Mouse (Mus musculus): ENCODE results near the gene Ip6k3. TPM values are rescaled to one million over a fixed set of nuclear protein-coding genes. Genes with fewer than 3 reads are reported as not detected.

The Ip6k3 gene
- polyA plus RNA-seq, 1 experiment from 2014 or later: 0.51 TPM

DNA sequence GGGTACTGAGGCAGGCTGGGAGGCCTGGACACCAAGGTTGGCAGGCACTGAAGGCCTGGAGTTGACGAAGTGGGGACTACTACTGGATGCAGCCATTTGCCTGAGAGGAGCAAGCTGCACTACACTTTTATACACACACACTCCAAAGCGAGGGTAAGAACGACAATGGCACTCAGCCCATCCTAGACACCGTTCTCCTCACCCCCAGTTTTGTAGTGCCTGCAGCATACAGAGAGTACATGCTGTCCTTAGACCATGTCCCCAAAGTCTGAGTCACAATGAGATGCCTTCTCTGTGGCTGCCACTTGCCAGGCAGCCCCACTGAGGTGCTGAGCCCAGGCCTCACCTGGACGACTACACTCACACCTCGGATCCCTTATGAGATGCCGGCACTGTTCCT lies 37.8 kb downstream of the Ip6k3 start:
- Histone ChIP-seq H3K4me2 (replicated peaks) (no peak overlapping the region), H3K36me3 (peaks cover 14% of the 10 kb centered on the region; the same call in 1 of the 2 replicates), H3K9ac (replicated peaks) (no peak overlapping the region), H3K27ac (replicated peaks) (peak overlapping the region; percentile 68), H3K27me3 (peaks cover 7% of the 10 kb centered on the region), H3K4me3 (no peak overlapping the region), H3K9me3 (no peaks in the 10 kb centered on the region), H3K4me1 (peaks cover 57% of the 10 kb centered on the region)
- ATAC-seq (ENCODE audit: low FRiP score, low read depth): no peak
- 83% methylated on average over 7 of the region's 7 CpGs for WGBS

DNA sequence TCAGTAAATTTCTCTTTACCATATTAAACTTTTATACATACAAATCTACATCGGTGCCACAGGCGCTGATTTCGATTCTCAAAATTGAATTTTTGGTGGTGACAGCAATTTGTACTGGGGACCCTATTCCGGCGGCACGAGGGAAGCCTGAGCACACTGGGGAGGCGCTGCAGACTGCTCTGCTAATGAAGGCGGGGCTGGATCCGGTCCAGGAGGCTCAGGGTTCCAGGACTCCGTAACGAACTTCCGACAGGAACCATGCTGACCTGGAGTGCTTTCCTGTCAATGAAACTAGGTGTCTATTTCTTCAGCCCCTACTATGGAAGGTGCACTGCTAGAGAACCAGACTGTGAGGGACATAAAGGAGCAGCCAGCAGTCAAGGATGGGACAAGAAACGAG lies 38.3 kb downstream of the Ip6k3 start:
- peaks cover 57% of the 10 kb centered on the region for H3K4me1 ChIP-seq

GRCm38 (mm10) chr17:27128189-27128588 lies 39.4 kb downstream of the Ip6k3 start:
- no peak overlapping the region for H3K4me2 ChIP-seq (replicated peaks)
- H3K36me3 ChIP-seq: peaks cover 29% of the 10 kb centered on the region
- H3K9me3 ChIP-seq: no peaks in the 10 kb centered on the region
- H3K4me3 ChIP-seq: no peak overlapping the region
- peaks cover 7% of the 10 kb centered on the region; the same call in 1 of the 2 replicates for H3K27me3 ChIP-seq
- no peak overlapping the region for H3K27ac ChIP-seq (replicated peaks)
- WGBS: 94% methylated on average over 5 of the region's 5 CpGs
- H3K4me1 ChIP-seq: peaks cover 49% of the 10 kb centered on the region
- H3K9ac ChIP-seq (replicated peaks): no peak overlapping the region
- no peak for ATAC-seq (ENCODE audit: low FRiP score, low read depth)

More for the DNA sequence above, 38.3 kb downstream of the Ip6k3 start:
- H3K27me3 ChIP-seq: peaks cover 7% of the 10 kb centered on the region; the same call in 1 of the 2 replicates
- H3K36me3 ChIP-seq: peaks cover 18% of the 10 kb centered on the region; the same call in 1 of the 2 replicates
- no peak overlapping the region for H3K4me2 ChIP-seq (replicated peaks)
- H3K27ac ChIP-seq (replicated peaks): no peak overlapping the region
- H3K9me3 ChIP-seq: no peaks in the 10 kb centered on the region
- H3K9ac ChIP-seq (replicated peaks): no peak overlapping the region
- no peak for ATAC-seq (ENCODE audit: low FRiP score, low read depth)
- WGBS: 83% methylated on average over 13 of the region's 13 CpGs
- no peak overlapping the region for H3K4me3 ChIP-seq

- Histone ChIP-seq H3K27me3 (peaks cover 6% of the 10 kb centered on the region; the same call in 1 of the 2 replicates), H3K27ac (replicated peaks) (peak overlapping the region; percentile 20; the same call in 1 of the 2 replicates), H3K36me3 (peaks cover 41% of the 10 kb centered on the region), H3K4me1 (peaks cover 37% of the 10 kb centered on the region), H3K9me3 (no peaks in the 10 kb centered on the region), H3K4me2 (replicated peaks) (no peak overlapping the region), H3K4me3 (no peak overlapping the region), H3K9ac (replicated peaks) (no peak overlapping the region; the same call in 1 of the 2 replicates)
- WGBS: 86% methylated on average over 10 of the region's 10 CpGs
- no peak for ATAC-seq (ENCODE audit: low FRiP score, low read depth)
Observed at GRCm38 (mm10) chr17:27126974-27127373, 40.6 kb downstream of the Ip6k3 start.

DNA sequence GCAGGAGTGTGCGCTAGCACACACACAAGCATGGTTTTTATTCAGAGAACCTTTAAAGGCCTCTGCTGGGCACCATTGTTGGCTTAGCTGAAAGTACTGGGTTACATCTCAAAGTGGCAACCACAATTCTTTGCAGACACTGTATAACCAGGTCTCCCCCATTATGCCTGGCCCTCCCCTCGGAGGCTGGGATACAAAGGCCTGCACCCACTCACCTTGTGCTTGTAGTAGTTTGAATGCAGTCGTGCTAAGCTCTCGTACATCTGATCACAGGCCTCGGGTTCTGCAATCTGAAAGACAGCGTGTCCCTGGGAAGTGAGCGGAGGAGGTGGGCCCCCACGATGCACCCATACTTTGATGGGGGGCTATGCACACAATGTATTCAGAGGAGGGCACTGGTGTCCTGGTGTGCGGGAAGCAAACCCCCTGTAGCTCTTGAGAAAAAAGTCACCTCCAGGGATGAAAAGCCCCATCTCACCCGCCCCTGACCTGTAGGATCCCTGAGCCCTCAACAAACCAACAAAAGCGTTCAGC lies 41.9 kb downstream of the Ip6k3 start:
- H3K27ac ChIP-seq (replicated peaks): no peak overlapping the region
- H3K36me3 ChIP-seq: peaks cover 46% of the 10 kb centered on the region
- 82% methylated on average over 11 of the region's 11 CpGs for WGBS
- peaks cover 37% of the 10 kb centered on the region for H3K4me1 ChIP-seq
- ATAC-seq (ENCODE audit: low FRiP score, low read depth): no peak
- peaks cover 15% of the 10 kb centered on the region for H3K27me3 ChIP-seq
- H3K4me3 ChIP-seq: no peak overlapping the region
- H3K9ac ChIP-seq (replicated peaks): no peak overlapping the region
- H3K9me3 ChIP-seq: no peaks in the 10 kb centered on the region
- no peak overlapping the region for H3K4me2 ChIP-seq (replicated peaks)

GRCm38 (mm10) chr17:27125185-27125584 lies 42.4 kb downstream of the Ip6k3 start:
- 30% methylated on average over 12 of the region's 12 CpGs for WGBS
- peaks cover 46% of the 10 kb centered on the region for H3K36me3 ChIP-seq
- no peak for ATAC-seq (ENCODE audit: low FRiP score, low read depth)
- no peak overlapping the region for H3K4me3 ChIP-seq
- no peaks in the 10 kb centered on the region for H3K9me3 ChIP-seq
- H3K4me1 ChIP-seq: peaks cover 37% of the 10 kb centered on the region
- no peak overlapping the region for H3K27ac ChIP-seq (replicated peaks)
- peaks cover 15% of the 10 kb centered on the region for H3K27me3 ChIP-seq
- H3K4me2 ChIP-seq (replicated peaks): no peak overlapping the region
- no peak overlapping the region for H3K9ac ChIP-seq (replicated peaks)

GRCm38 (mm10) chr17:27123813-27124375 lies 43.7 kb downstream of the Ip6k3 start:
- peaks cover 24% of the 10 kb centered on the region for H3K27me3 ChIP-seq
- no peak overlapping the region for H3K27ac ChIP-seq (replicated peaks)
- ATAC-seq (ENCODE audit: low FRiP score, low read depth): no peak
- H3K36me3 ChIP-seq: peaks cover 42% of the 10 kb centered on the region
- no peak overlapping the region for H3K4me3 ChIP-seq
- no peaks in the 10 kb centered on the region for H3K9me3 ChIP-seq
- peaks cover 33% of the 10 kb centered on the region for H3K4me1 ChIP-seq
- no peak overlapping the region for H3K9ac ChIP-seq (replicated peaks)
- no peak overlapping the region for H3K4me2 ChIP-seq (replicated peaks)
- 83% methylated on average over 7 of the region's 7 CpGs for WGBS

DNA sequence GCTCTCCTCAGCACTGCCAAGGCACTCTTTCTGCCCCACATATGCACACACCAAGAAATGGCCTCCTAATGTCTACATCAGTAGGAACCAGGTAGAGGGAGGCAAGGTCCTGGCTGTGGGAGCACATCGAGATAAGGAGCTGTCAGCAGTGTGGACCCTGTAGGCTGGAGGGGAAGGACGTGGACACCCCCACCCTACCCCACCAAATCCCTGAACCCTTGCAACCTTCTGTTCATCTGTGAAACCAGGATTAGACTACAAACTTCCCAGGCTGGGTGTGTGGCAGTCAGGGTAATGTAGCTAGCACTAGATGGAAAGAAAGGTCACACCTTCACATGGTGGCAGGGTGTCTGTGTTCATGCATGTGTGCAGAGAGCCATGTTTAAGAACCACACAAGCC lies 44.5 kb downstream of the Ip6k3 start:
- Histone ChIP-seq H3K4me2 (replicated peaks) (no peak overlapping the region), H3K4me3 (no peak overlapping the region), H3K27me3 (peaks cover 24% of the 10 kb centered on the region), H3K9ac (replicated peaks) (no peak overlapping the region), H3K4me1 (peaks cover 32% of the 10 kb centered on the region), H3K27ac (replicated peaks) (no peak overlapping the region), H3K36me3 (peaks cover 42% of the 10 kb centered on the region), H3K9me3 (no peaks in the 10 kb centered on the region)
- no peak for ATAC-seq (ENCODE audit: low FRiP score, low read depth)
- WGBS: 91% methylated on average over 2 of the region's 2 CpGs

- no peak overlapping the region for H3K9ac ChIP-seq (replicated peaks)
- H3K36me3 ChIP-seq: peaks cover 42% of the 10 kb centered on the region
- no peak overlapping the region for H3K27ac ChIP-seq (replicated peaks)
- H3K4me3 ChIP-seq: no peak overlapping the region
- H3K27me3 ChIP-seq: peaks cover 24% of the 10 kb centered on the region
- 91% methylated on average over 11 of the region's 11 CpGs for WGBS
- no peaks in the 10 kb centered on the region for H3K9me3 ChIP-seq
- ATAC-seq (ENCODE audit: low FRiP score, low read depth): no peak
- H3K4me2 ChIP-seq (replicated peaks): no peak overlapping the region
- peaks cover 30% of the 10 kb centered on the region for H3K4me1 ChIP-seq
Observed at GRCm38 (mm10) chr17:27122701-27123100, 44.9 kb downstream of the Ip6k3 start.

GRCm38 (mm10) chr17:27121781-27122180 lies 45.8 kb downstream of the Ip6k3 start:
- no peak overlapping the region for H3K4me2 ChIP-seq (replicated peaks)
- H3K27ac ChIP-seq (replicated peaks): 0 out of 2 replicates have a peak overlapping the region, but pooled peaks have one; percentile 46
- WGBS: 62% methylated on average over 7 of the region's 7 CpGs
- peaks cover 27% of the 10 kb centered on the region for H3K4me1 ChIP-seq
- peaks cover 42% of the 10 kb centered on the region for H3K36me3 ChIP-seq
- H3K4me3 ChIP-seq: no peak overlapping the region
- peaks cover 24% of the 10 kb centered on the region for H3K27me3 ChIP-seq
- no peak for ATAC-seq (ENCODE audit: low FRiP score, low read depth)
- H3K9ac ChIP-seq (replicated peaks): no peak overlapping the region
- no peaks in the 10 kb centered on the region for H3K9me3 ChIP-seq

DNA sequence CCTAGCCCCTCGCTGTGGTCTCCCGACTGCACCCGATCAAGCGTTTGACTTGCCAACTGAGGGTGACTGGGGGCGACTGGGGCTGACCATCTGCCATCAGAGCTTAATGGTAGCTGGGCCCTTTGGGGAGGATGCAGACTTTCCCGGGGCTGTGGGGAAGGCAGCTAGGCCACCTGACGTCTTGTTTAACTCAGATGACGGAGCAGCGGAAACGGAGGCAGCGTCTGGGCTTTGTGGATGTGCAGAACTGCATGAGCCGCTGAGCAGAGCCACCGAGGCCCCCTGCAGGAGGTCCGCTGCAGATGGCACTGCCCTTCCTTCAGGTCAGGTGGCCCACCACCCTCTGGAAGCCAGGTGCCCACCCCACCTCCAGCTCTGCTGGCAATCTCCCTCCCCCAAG lies 46.3 kb downstream of the Ip6k3 start:
- no peak for ATAC-seq (ENCODE audit: low FRiP score, low read depth)
- Histone ChIP-seq H3K4me2 (replicated peaks) (peak overlapping the region; percentile 30; the same call in 1 of the 2 replicates), H3K27me3 (peaks cover 24% of the 10 kb centered on the region), H3K27ac (replicated peaks) (peak overlapping the region; percentile 46; the same call in 1 of the 2 replicates), H3K9ac (replicated peaks) (peak overlapping the region; percentile 12; the same call in 1 of the 2 replicates), H3K4me1 (peaks cover 24% of the 10 kb centered on the region), H3K9me3 (no peaks in the 10 kb centered on the region), H3K36me3 (peaks cover 42% of the 10 kb centered on the region), H3K4me3 (no peak overlapping the region)
- 37% methylated on average over 14 of the region's 14 CpGs for WGBS

DNA sequence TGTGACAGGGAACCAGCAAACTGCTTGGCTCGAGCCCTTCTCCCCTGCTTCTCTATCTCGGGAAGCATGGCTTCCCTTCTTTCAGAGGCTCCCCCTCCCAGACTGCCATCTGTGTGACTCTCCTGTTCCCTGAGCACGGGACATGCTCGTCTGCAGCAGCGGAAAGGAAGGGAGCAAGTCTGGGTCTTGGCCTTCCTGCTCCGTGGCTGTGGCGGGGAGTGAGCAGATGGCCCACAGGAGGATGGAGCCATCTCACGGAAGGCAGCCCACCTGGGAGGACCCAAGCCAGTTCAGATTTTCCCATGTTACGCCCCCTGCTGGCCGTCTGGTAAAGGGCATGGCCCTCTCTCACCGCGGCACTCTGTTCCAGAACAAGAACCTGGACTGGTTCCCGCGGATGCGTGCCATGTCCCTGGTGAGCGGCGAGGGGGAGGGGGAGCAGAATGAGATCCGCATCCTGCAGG lies 47.0 kb downstream of the Ip6k3 start:
- Histone ChIP-seq H3K4me3 (no peak overlapping the region), H3K4me1 (peaks cover 20% of the 10 kb centered on the region), H3K27ac (replicated peaks) (peak overlapping the region; percentile 54), H3K9ac (replicated peaks) (peak overlapping the region; percentile 12; the same call in 1 of the 2 replicates), H3K4me2 (replicated peaks) (peak overlapping the region; percentile 30), H3K9me3 (no peaks in the 10 kb centered on the region), H3K36me3 (peaks cover 40% of the 10 kb centered on the region), H3K27me3 (peaks cover 24% of the 10 kb centered on the region)
- ATAC-seq (ENCODE audit: low FRiP score, low read depth): no peak; the same call in 1 of the 2 replicates
- WGBS: 3% methylated on average over 18 of the region's 18 CpGs
